Mouse (Mus musculus): ENCODE measurements around the gene Snrnp35.
"Not testable (repeated sequence)": the region's sequence is repeated elsewhere in the genome, so short reads cannot be mapped to it uniquely, and the experiment has no call there.

The Snrnp35 gene

DNA sequence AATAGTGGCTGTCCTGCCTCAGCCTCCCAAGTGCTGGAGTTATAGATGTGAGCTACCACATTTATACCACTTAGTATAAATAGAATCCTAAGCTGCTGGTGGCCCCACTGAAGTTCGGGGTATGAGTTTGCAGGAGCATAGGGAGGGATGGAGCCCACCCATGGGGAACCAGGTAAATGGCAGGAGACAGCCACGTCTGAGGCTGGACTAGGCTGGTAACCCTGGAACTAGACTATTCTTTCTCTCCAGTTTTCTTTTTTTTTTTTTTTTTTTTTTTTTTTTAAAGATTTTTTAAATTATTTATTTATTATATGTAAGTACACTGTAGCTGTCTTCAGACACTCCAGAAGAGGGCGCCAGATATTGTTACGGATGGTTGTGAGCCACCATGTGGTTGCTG lies 17.1 kb downstream of the Snrnp35 start:
- DNase-seq (ENCODE audit: low read depth, low spot score) = not testable (repeated sequence)

DNA sequence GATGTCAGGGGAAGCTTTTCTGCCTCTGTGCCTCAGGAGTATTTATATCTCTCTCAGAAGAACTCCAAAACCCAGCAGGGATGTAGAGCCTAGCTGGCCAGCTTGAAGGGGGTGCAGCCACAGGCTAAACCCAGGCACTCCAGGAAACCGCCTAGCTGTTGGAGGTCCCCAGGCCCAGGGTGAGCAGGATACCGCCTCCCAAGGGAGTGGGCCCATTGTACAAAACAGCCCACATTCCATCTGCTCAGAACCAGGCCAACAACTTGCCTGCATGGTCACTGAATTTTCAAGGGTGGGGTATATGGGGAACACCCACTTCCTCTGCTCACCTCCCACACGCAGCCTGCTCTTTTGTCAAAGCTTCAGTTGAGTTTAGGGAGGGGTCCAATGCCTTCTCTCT lies 17.6 kb downstream of the Snrnp35 start:
- DNase-seq (ENCODE audit: low read depth, low spot score) = peak; percentile 70

DNA sequence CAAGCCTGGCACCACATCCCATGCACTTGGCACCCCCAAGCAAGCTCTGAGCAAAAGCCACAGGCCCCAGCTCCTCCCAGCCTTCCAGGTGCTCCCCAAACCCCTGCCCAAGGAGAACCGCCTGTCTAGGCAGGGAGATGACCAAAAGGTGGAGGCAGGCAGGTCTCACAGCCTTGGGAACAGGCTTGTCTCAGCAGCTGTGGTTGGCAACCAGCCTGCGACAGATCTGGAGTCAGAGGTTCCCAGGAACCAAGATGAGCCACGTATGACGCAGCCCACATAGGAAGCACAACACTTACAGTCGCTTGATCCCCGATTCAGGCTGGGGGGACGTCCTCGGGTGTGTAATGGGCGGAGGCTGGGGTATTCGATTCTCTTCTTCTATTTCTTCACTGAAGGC lies 18.6 kb downstream of the Snrnp35 start:
- no peak for DNase-seq (ENCODE audit: low read depth, low spot score)

DNA sequence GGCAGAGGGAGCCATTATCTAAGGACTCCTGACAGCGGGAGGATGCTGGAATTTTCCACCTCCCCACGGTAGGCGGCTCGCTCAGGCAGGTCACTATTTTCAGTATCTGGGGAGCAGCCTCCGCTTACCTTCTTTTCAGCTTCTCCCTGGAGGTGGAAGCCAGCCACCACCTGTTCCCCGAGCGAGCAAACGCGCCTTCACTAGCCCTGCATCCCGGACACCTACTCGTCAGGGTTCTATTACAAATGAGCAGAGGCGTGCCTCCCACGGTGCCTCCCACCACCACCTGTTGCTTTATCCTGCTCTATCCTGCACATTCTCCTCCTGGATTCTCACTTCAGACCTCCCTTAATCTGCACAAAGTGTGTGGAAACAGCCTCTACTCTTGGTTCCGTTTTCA lies 20.8 kb downstream of the Snrnp35 start:
- peak; percentile 90 for DNase-seq (ENCODE audit: low read depth, low spot score)

DNA sequence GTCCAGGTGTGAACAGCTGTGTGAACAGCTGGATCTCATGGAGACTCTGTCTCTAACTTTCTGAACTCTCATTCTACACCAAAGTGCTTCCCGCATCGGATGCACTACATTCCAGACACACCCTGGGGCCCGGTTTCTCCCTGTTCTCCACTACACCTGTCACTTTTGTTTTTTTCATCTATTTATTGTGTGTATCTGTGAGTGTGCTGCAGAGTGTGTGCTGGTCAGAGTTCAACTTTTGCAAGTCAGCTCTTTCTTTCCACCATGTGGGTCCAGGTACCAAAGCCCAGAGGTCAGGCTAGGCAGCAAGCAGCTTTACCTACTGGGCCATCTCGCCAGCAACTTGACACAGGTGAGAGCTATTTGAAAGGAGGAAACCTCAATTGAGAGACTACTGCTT lies 22.3 kb downstream of the Snrnp35 start:
- DNase-seq (ENCODE audit: low read depth, low spot score) = no peak

DNA sequence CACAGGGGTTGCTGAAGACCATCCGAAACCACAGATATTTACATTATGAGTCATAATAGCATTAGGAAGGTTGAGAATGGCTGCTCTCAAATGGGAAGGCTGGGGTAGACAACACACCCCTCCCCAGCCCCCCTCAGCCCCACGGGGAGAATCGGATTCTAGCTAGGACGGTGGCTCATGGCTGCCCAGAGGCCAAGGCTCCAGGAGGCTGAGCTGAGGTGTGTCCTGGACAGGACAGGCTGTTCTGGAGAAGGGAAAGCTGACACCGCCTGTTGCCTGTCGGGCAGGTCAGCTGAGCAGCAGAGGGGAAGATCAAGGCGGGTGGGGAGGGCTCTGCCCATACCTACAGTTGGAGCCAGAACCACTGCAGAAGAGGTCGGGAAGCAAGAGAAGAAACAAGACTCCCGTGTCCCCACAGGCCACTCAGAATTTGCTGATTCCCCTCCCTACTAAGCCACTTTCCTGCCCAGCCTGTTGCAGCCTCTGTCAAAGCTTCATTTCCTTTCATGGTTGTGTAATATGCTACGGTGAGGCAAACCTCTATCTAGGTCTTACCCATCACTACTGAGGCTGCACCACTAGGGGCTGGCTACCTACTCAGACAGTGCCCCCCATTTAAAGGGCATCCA lies 23.9 kb downstream of the Snrnp35 start:
- no peak for DNase-seq (ENCODE audit: low read depth, low spot score)

DNA sequence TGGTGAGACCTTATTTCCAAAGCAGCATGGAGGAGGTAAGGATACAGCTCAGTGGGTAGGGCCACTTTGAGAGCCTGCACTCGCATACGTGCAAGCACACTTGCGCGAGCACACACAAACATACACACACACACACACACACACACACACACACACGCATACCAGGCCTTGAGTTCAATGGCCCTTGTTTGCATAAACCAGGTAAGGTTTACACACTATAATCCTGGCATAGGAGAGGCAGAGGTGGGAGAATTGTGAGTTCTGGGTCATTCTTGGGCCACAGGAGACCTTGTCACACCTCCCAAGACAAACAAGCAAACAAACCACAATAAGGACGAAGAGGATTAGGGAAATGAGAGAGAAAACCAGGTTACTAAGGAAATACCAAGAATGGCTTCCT lies 26.3 kb downstream of the Snrnp35 start:
- DNase-seq (ENCODE audit: low read depth, low spot score) = no peak

DNA sequence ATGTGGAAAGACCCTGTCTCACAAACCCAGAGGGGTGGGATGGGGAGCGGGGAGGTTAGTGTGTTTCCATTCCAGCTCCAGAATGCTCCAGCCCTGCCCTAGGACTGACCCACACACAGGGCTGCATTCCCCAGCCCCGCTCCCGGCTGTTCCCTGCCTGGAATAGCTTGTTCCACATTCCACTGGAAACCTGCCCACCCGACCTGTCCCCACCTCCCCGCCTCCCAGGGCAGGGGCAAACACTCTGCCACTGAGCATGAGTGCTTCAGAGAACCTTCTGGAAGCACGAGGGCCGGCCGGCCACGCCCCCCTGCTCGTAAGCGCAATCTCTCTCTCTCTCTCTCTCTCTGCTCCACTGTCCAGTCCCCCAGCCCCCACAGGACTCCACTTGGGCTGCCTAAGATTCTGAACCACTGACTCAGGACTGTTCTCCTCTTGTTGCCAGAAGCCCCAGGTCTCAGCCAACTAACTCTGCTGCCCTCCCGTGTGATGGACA lies 26.9 kb downstream of the Snrnp35 start:
- no peak for DNase-seq (ENCODE audit: low read depth, low spot score)

DNA sequence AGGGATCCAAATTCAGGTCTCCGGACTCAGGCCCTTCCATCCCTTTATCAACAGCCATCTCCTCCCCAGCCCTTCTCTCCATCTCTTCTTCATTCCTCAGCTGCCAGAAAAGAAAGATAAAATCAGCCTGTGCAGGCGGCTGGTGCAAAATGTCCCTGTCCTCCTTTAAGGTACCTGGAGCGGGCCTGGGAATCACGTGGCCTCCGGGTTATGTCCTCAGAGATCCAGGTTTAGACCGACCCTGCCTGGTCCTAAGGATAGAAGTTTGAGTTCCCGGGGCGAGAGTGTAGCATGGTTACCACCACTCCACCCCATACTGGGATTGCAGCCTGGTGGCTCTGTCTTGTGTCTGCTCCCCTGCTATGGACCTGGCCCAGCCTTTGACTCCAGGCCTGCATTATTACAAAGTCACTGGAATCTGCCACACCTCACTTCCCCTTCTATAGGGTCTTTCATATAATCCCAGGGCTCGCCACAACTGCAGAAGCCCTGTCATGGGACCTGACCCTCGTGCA lies 27.7 kb downstream of the Snrnp35 start:
- no peak for DNase-seq (ENCODE audit: low read depth, low spot score)

DNA sequence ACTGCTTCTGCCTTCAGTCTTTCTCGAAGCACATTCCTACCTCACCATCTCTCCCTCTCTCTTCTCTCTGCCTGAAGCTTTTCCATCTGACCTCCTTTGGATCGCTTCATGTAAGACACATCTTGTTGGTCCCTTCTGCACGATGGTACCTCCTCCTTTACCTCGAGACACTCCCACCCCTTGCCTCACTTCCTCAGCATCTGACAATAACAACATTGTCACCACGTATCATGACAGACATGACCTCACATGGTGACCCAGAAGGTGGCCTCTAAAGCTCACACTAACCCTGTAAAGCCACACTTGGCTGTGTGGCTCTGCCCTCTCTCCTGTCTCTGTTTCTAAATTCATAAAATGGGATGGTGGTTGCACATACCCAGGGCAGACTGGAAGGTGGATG lies 32.9 kb downstream of the Snrnp35 start:
- DNase-seq (ENCODE audit: low read depth, low spot score) = no peak

DNA sequence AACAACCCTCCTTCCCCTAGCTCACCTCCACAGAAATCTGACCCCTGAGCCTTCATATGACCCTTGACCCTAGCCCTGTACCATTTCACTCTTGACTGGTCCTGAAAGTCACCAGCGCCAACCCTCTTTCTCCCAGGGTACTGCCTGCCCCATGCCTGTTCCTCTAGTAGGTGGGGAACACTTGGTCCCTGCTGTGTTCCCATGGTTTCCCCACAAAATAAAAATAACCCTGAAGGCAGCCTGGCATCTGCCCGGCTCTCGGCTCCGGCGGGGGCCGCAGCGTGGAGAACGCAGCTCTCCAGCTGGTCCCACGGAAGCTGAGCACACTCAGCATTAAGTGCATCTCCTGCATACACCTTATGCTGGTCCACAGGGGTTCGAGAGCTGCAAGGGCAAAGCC lies 35.7 kb downstream of the Snrnp35 start:
- peak; percentile 86 for DNase-seq (ENCODE audit: low read depth, low spot score)

DNA sequence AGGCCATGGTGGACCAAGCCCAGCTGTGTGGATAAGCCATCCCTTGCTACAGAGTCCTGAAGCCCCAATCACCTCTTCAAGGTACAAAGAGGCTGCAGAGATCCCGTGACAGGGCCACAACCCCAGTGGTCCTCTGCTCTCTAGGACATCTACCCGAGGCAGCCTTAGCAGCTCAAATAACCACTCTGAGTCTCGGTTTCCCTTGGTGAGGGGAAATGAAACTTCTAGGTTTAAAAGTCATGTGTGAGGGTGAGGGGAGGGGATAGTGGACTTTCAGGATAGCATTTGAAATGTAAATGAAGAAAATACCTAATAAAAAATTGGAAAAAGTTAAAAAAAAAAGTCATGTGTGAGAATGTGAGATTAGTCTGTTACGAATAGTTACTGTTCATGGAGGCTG lies 38.7 kb downstream of the Snrnp35 start:
- DNase-seq (ENCODE audit: low read depth, low spot score) = no peak

DNA sequence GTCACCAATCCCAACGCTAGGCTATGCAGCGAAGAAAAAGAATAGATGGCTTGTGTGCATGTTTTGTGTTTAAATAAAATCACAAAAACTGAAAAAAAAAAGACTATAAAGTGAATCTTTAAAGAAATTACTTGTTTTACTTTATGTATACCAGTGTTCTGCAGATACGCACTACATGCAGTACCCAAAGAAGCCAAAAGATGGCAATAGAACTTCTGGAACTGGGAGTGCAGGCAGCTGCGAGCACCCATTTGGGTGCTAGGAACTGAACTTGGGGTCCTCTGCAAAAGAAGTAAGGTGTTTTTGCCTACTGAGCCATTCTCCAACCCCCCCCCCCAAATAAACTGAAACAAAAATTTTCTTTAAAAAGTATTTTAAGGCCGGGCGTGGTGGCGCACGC lies 40.1 kb downstream of the Snrnp35 start:
- no peak for DNase-seq (ENCODE audit: low read depth, low spot score)

DNA sequence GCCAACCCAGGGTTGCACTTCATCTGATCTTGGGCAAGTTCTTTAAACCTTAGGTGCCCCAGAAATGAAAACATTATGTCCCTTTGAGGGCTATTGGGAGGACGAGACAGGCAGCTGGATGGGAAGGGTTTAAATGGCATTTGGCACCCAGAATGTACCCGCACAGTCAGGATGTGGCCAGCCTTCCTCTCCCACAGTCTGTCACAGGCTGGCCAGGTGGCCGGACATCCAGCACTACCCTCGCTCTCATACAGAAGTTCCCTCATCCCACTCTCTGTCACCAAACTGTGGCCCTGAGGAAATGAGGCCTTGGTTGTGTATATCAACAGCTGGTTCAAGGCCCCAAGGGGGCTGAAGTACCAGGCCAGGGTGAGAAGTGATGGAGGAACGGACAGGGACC lies 42.0 kb downstream of the Snrnp35 start:
- no peak for DNase-seq (ENCODE audit: low read depth, low spot score)

DNA sequence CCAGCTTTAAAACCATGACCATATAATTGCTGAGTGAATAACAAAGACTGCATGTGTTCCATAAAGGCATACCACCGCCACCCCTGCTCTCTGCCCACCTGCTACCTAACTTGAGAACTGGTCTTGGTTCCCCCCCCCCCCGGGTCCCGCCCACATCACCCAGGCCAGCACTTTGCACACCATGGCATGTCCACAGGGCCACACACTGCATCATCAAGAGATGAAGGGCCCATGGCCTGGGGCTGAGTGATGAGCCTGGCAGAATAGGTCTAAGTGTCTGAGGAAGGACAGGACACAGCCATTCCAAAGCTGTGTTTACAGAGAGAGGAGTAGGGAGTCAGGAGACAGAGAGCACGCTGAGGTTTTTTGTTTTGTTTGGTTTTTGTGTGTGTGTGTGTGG lies 45.4 kb downstream of the Snrnp35 start:
- DNase-seq (ENCODE audit: low read depth, low spot score) = no peak

DNA sequence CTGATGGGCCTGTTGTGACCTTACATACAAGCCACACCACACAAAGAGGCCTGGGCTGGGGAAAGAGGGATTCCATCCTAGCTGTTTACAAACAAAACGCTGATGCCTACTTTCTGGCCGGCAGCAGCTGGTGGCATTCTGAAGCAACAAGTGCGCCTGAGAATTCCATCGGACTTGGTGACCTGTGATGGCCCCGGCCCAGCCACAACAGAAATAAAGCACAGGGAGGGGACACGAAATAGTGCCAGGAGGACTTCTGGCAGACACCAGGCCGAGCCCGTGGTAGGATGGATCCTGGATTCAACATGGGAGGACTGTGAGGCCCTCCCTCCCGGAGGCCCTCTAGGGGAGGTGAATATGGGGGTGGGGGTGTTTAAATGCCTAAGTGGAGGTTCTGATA lies 45.9 kb downstream of the Snrnp35 start:
- DNase-seq (ENCODE audit: low read depth, low spot score) = no peak

DNA sequence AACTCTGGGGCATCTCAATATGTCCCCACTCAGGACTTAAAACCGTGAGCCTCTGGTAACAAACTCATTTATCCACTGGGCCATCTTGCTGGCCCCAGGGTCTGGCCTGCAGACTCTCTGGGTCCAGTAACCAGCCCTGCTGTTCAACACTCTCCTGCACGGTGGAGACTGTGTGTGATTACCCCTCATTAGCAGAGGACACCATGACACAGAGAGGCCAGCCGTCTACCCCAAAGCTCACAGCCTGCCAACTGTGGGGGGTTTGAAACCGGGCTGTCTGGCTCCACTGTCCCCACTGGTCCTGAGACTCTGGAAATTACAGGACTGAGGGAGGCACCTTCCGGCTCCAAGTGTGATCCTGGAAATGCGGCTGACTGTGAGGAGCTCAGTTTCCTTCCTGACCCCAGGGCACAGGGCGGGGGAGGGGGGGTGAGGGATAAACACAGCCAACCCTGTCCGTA lies 46.3 kb downstream of the Snrnp35 start:
- no peak for DNase-seq (ENCODE audit: low read depth, low spot score)

DNA sequence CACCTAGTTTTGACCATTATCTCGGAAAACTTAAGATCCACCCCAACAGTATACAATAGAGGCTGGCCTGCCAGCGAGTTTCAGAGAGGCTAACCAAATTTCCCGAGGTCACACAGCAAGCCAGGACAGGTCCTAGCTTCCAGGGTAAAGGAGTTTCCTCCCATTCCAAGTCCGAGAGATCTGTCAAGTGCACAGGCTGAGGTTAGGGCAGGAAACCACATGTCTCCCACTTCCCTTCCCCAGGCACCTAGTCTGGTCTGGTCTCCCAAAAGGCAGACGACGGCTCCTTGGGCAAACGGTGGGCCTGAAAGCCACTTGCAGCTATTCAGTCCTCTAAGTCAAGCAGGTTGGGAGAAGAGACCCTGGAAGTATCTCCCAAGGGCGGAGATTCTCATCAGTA lies 46.8 kb downstream of the Snrnp35 start:
- DNase-seq (ENCODE audit: low read depth, low spot score) = no peak

DNA sequence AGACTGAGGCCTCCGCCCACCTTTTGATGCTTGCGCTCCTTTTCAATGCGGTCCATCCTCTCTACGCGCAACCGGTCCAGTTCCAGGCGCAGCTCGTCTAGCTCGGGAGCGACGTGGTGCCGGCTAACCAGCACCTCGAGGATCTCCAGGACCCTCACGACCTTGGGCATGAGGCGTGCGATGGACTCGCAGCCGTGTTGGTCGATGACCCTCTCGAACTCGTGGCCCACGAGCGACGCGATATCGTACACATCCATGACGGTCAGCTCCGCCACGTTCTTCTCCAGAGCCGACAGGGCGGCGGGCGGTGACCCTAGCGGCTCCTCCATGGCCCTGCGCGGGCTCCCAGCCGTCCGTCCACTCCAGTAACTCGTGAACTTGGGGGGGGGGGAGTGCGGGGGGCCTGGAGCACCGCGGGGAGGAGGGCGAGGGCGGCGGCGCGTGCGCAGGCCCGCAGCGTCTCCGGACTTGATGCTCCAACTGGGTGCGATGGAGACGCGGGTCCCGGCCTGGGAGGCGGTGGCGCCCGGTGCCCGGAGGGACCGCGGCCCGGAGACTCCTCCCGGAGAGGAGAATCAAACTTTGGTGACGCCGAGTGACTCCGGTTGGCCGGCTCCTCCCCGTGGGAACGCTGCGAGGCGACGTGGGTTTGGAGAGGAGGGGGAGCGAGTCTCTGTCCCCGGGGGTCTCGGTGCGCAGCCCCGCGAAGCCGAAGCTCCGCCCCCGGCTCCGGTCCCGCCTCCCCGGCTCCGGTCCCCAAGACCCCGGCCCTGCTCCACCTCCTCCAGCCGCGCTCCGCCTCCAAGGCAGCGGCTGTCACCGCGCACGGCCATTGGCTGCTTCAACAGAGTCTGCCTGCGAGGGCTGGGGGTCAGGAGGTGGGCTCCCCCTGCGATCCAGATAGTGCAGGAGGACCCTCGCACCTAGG lies 48.0 kb downstream of the Snrnp35 start, which contains the start of gene Rilpl1:
Gene Rilpl1, minus strand, starts transcription at position 737 of the 928 bp plus-strand sequence.
- peak; percentile 83 for DNase-seq (ENCODE audit: low read depth, low spot score)

DNA sequence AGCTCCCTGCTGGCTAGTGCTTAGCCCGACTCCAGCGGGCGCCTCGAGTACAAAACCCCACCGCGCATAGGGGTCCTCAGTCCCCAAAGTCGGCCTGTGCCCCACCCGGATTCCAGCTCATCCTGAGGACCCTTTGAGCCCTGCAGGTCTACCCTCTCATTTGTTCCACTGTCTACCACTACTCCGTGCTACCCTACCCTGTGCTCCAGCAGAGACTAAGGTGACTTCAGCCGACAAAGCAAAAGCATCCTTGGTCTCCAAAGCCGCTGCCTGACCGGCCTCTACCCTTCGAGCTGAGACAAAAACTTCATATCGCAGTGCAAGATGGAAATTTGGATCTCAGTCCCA lies 48.6 kb downstream of the Snrnp35 start:
- no peak for DNase-seq (ENCODE audit: low read depth, low spot score)

DNA sequence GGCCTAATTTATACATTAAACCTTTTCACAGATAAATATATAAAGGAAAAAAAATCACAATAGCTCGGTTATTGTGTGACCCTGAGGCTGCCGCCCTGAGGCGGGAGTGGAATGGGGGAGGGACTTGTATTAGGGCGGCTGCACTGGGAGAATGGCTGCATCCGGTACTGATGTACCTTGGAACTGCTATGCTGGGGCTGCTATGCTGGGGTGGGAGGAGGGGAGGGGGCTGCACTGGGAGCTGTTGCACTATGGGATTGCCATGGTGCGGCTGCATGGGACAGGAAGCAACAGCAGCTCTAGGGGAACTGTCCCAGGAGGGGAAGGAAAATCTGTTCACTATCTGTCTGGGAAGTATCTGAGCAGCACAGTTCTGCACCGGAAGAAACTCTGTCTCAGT lies 49.5 kb downstream of the Snrnp35 start:
- no peak for DNase-seq (ENCODE audit: low read depth, low spot score)

DNA sequence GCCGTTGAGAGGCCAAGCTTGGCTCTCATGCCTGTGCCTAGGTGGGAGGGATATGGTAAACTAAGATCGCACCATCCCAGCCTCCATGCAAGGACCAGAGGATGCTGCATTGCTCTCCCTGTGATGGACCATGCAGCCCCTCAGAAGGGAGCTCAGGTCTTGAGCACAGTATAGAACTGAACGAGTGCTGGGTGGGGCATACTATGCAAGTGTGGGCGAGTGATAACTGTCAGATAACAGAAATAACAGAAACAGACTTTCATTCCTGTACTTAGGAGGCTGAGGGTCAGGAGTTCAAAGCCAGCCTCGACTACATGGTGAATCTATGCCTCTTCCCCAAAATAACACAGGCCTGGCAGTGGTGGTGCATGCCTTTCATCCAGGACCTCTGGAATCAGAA lies 52.1 kb downstream of the Snrnp35 start:
- DNase-seq (ENCODE audit: low read depth, low spot score) = no peak

DNA sequence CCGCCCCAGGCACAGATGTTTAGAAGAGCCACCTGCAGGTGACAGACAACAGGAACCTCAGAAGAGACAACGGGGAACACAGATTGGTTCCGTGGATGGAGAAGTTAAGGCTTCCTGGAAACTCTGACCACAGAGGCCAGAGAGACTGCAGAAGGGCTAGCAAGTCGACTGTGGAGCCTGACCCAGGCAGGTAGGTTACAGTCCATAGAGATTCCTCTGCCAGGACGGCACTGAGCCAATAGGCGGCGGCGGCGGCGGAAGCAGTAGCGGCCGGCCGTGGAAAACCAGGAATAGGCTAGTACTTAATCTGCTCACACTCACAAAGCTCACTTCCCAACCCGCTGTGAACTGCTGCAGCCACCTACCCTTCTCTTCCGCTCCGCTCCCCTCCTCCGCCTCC lies 53.8 kb downstream of the Snrnp35 start:
- DNase-seq (ENCODE audit: low read depth, low spot score) = no peak

Data from brain, adult 2 months (tissue).